Mouse (Mus musculus) CH12.LX (cell line): ENCODE measurements around the gene Gpatch2. TPM values are rescaled to one million over a fixed set of nuclear protein-coding genes. Genes with fewer than 3 reads are reported as not detected.

ENCODE experiments used
- DNase-seq: peaks from one replicate; pipeline ENCODE4 v3.0.0-alpha.2; 2013; ENCODE audit errors: extremely low read depth
- H3K27ac ChIP-seq: 2 replicates; pipeline ENCODE4 v1.5.1; 2012; ENCODE audit warnings: low read depth, mild to moderate bottlenecking, control low read depth, moderate library complexity; ENCODE audit not compliant: insufficient read depth
- H3K27me3 ChIP-seq: replicated peaks from 2 replicates; pipeline ENCODE3; 2012; ENCODE audit warnings: inconsistent platforms
- H3K36me3 ChIP-seq, 2 experiments: replicated peaks in 1 of 2; 2 replicates each; pipeline versions ENCODE3 to v1.6.1; 2012; ENCODE audit warnings: inconsistent platforms in 1 of 2, low read length in 1 of 2, mild to moderate bottlenecking in 1 of 2, mixed read lengths in 1 of 2, moderate library complexity in 1 of 2; ENCODE audit not compliant: control insufficient read depth in 1 of 2, insufficient read depth in 1 of 2
- H3K4me1 ChIP-seq, 2 experiments: 2 replicates each; pipeline ENCODE4 v1.6.1; 2012; ENCODE audit warnings: inconsistent platforms in 1 of 2, moderate library complexity in 1 of 2; ENCODE audit not compliant: insufficient read depth in 2 of 2, control insufficient read depth in 1 of 2
- H3K4me2 ChIP-seq: 2 replicates; pipeline ENCODE4 v1.6.1; 2012; ENCODE audit warnings: low read depth, mild to moderate bottlenecking, control low read depth; ENCODE audit not compliant: poor library complexity, insufficient read depth, severe bottlenecking
- H3K4me3 ChIP-seq, 3 experiments: fragments of 150-350 bp in 1 of 3; sonication (generic) in 1 of 3; replicated peaks in 1 of 3; 2 replicates each; pipeline versions ENCODE3 to v1.5.1; 2011 to 2012; ENCODE audit warnings: low read depth in 2 of 3, low read length in 2 of 3, mild to moderate bottlenecking in 2 of 3, moderate library complexity in 2 of 3, control low read depth in 1 of 3, improper control_type of control experiment in 1 of 3, inconsistent platforms in 1 of 3, mixed read lengths in 1 of 3; ENCODE audit not compliant: poor library complexity in 1 of 3
- H3K79me2 ChIP-seq: replicated peaks from 2 replicates; pipeline ENCODE4 v1.6.1; 2012; ENCODE audit warnings: mild to moderate bottlenecking, moderate library complexity; ENCODE audit not compliant: control insufficient read depth, poor library complexity, insufficient read depth, severe bottlenecking; ENCODE audit errors: extremely low read depth
- H3K9ac ChIP-seq: 2 replicates; pipeline ENCODE4 v1.6.1; 2012; ENCODE audit warnings: low read depth, mild to moderate bottlenecking, control low read depth, moderate library complexity; ENCODE audit not compliant: insufficient read depth
- H3K9me3 ChIP-seq: replicated peaks from 2 replicates; pipeline ENCODE3; 2012; ENCODE audit warnings: low read length, inconsistent platforms, mixed read lengths
- BHLHE40 ChIP-seq: IDR thresholded peaks from 2 replicates; pipeline ENCODE4 v1.6.1; 2011; ENCODE audit warnings: mild to moderate bottlenecking, low read depth, low read length, improper control_type of control experiment
- CHD2 ChIP-seq: IDR thresholded peaks from 2 replicates; pipeline ENCODE4 v1.6.1; 2011; ENCODE audit warnings: low read length, improper control_type of control experiment
- CTCF ChIP-seq, 2 experiments: IDR thresholded peaks in 1 of 2; conservative IDR thresholded peaks in 1 of 2; 2 replicates each; pipeline ENCODE4 v1.5.1; 2011 to 2012; ENCODE audit warnings: low read depth in 2 of 2, low read length in 2 of 2, improper control_type of control experiment in 1 of 2, inconsistent platforms in 1 of 2, mild to moderate bottlenecking in 1 of 2, moderate library complexity in 1 of 2
- E2F4 ChIP-seq: IDR thresholded peaks from 2 replicates; pipeline ENCODE4 v1.6.1; 2011; ENCODE audit warnings: low read depth, low read length, improper control_type of control experiment; ENCODE audit not compliant: insufficient replicate concordance
- MAX ChIP-seq: IDR thresholded peaks from 2 replicates; pipeline ENCODE4 v1.6.1; 2011; ENCODE audit warnings: low read length, improper control_type of control experiment
- MAZ ChIP-seq: IDR thresholded peaks from 2 replicates; pipeline ENCODE4 v1.6.1; 2012; ENCODE audit warnings: low read depth, mild to moderate bottlenecking, inconsistent platforms, low read length, improper control_type of control experiment, moderate library complexity
- MEF2A ChIP-seq: IDR thresholded peaks from 2 replicates; pipeline ENCODE4 v1.6.1; 2014; ENCODE audit warnings: low read depth, mild to moderate bottlenecking, inconsistent platforms, low read length, improper control_type of control experiment, borderline replicate concordance
- NELFE ChIP-seq: IDR thresholded peaks from 2 replicates; pipeline ENCODE4 v1.6.1; 2011; ENCODE audit warnings: low read depth, low read length, improper control_type of control experiment
- NRF1 ChIP-seq: IDR thresholded peaks from 2 replicates; pipeline ENCODE4 v1.6.1; 2014; ENCODE audit warnings: low read depth, mild to moderate bottlenecking, inconsistent platforms, low read length, improper control_type of control experiment, moderate library complexity
- POLR2AphosphoS2 ChIP-seq: IDR thresholded peaks from 2 replicates; pipeline ENCODE4 v1.6.1; 2011; ENCODE audit warnings: low read depth, low read length, improper control_type of control experiment
- SMC3 ChIP-seq: IDR thresholded peaks from 2 replicates; pipeline ENCODE4 v1.6.1; 2011; ENCODE audit warnings: low read depth, low read length, improper control_type of control experiment
- TBP ChIP-seq: conservative IDR thresholded peaks from 2 replicates; pipeline ENCODE4 v1.6.1; 2011; ENCODE audit warnings: low read depth, low read length, improper control_type of control experiment
- USF1 ChIP-seq: IDR thresholded peaks from 2 replicates; pipeline ENCODE4 v1.6.1; 2014; ENCODE audit warnings: low read depth, mild to moderate bottlenecking, inconsistent platforms, low read length, improper control_type of control experiment
- USF2 ChIP-seq: conservative IDR thresholded peaks from 2 replicates; pipeline ENCODE4 v1.6.1; 2011; ENCODE audit warnings: low read depth, low read length, improper control_type of control experiment
- ZKSCAN1 ChIP-seq: IDR thresholded peaks from 2 replicates; pipeline ENCODE4 v1.6.1; 2012; ENCODE audit warnings: low read depth, inconsistent platforms, low read length, improper control_type of control experiment, borderline replicate concordance
- dilution Hi-C: fragments of 300-500 bp; cut with MboI; formaldehyde crosslinking; loops from 2 replicates; pipeline ENCODE4 v1.14.3; 2020; ENCODE audit warnings: low sequenced_read_pairs; ENCODE audit not compliant: extremely low pct_unique_long_range_greater_than_20kb, extremely low pct_ligation_motif_present
- in situ Hi-C: fragments of 300-500 bp; cut with MboI; formaldehyde crosslinking; loops from 3 replicates; pipeline ENCODE4 v1.14.3; 2019; ENCODE audit warnings: low sequenced_read_pairs, low pct_ligation_motif_present, low pct_unique_long_range_greater_than_20kb, mixed read lengths
- polyA plus RNA-seq: library from polyadenylated mRNA; unstranded; fragments of >175 nt; gene quantifications from 2 replicates; pipeline ENCODE4 v1.2.1, GENCODE M21; 2012; ENCODE audit warnings: low read depth; ENCODE audit not compliant: insufficient read length
- total RNA-seq, 2 experiments: library from RNA; depleted of rRNA; stranded (reverse); fragments of 300-350 nt in 1 of 2; fragments of >200 nt in 1 of 2; gene quantifications; 2 replicates each; pipeline ENCODE4 v1.2.3; 2012 to 2014

The Gpatch2 gene
- total and polyA plus RNA-seq, 3 experiments: 14.1 to 17.0 (median 15.4) TPM

DNA sequence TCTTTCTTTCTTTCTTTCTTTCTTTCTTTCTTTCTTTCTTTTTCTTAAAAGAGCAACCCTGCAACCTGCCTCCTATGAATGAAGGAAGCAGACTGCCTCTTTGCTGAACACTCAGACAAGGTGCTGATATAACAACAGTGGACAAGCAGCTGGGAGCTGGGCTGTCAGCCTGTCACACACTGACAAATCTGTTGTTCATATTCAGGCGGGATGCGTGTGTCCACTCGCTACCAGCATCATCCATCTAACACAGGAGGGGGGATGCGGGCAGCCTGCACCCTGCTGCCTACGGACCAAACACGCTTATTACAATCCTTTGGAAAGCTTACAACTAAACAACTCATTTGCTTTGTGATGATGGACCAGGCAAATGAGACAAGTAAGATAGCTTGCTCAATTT lies 158.2 kb downstream of the Gpatch2 start:
- TF ChIP-seq E2F4: no peak
- Histone ChIP-seq H3K9ac (no peak overlapping the region), H3K4me1 (peaks cover 2 to 22% of the 10 kb centered on the region in 2 experiments; a peak in 2 of 4 replicates), H3K79me2 (no peaks in the 10 kb centered on the region), H3K9me3 (no peaks in the 10 kb centered on the region), H3K27me3 (no peaks in the 10 kb centered on the region), H3K4me2 (no peak overlapping the region), H3K4me3 (no peak overlapping the region), H3K36me3 (no peaks in the 10 kb centered on the region), H3K27ac (no peak overlapping the region)
- dilution Hi-C loops (no loop called here), in situ Hi-C loops (no loop called here)
- no peak for DNase-seq

DNA sequence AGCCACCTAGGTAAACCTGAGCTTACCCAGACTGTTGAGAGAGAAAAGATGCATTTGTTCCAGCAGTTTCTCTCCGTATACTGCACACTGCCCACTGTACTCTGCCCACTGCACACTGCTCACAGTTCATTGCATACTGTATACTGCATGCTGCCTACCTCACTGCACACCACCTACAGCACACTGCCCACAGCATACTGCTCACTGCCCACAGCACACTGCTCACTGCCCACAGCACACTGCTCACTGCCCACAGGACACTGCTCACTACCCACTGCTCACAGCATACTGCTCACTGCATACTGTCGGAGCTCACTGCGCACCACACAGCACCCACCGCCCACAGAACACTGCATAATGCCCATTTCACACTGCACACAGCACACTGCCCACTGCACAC lies 159.1 kb downstream of the Gpatch2 start:
- no peaks in the 10 kb centered on the region for H3K36me3 ChIP-seq
- no peaks in the 10 kb centered on the region for H3K27me3 ChIP-seq
- in situ Hi-C loops: no loop called here
- no peak overlapping the region for H3K4me3 ChIP-seq
- no peak for TF ChIP-seq E2F4
- TF ChIP-seq SMC3: no peak
- no peaks in the 10 kb centered on the region for H3K79me2 ChIP-seq
- H3K4me2 ChIP-seq: no peak overlapping the region
- dilution Hi-C loops: no loop called here
- H3K9ac ChIP-seq: no peak overlapping the region
- H3K4me1 ChIP-seq: peaks cover 2 to 31% of the 10 kb centered on the region in 2 experiments; a peak in 2 of 4 replicates
- H3K27ac ChIP-seq: no peak overlapping the region
- DNase-seq: no peak
- no peaks in the 10 kb centered on the region for H3K9me3 ChIP-seq

DNA sequence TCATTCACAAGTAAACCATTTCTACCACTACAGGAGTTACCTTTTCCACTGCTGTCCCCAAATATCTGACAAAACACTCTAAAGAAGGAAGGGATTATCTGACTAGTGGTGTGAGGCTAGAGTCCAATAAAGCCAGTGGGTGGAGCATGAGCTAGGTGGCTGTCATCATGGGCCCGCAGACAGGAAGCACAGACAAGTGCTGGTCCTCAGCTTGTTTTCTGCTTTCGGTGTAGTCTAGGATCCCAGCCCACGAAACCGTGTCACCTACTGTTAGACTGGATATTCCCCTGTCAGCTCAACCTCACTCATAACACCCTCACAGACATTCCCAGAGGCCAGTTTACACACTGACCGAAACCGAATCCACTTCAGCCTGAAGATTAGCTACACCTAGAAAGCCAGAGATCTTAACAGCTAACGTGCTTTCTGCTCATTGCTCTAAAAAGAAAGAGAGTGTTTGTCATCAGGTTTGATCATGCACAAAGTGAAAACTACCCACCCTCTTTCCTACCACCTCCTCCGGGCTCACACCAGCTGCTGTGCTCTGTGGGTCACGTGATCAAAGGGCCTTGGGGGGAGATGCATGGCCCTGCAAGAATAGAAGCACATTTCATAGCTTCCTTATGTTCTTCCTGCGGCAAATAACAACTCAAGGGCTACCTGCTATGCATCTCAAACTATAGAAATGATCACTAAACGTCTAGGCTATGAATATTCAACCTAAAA lies 161.8 kb downstream of the Gpatch2 start:
- TF ChIP-seq ZKSCAN1: no peak
- TF ChIP-seq NRF1: no peak
- TF ChIP-seq USF2: peak; percentile 74
- TF ChIP-seq MEF2A: no peak
- TF ChIP-seq POLR2AphosphoS2: no peak
- no peak for TF ChIP-seq CTCF (conservative IDR thresholded peaks at IDR 0.05 in 1 of 2, IDR thresholded peaks at IDR 0.05 in 1 of 2; ENCODE audit: low read depth in 2 of 2, low read length in 2 of 2)
- peak; percentile 79 for TF ChIP-seq USF1
- peak; percentile 55 for TF ChIP-seq BHLHE40
- no peak for TF ChIP-seq TBP
- TF ChIP-seq CHD2: no peak
- TF ChIP-seq NELFE: no peak
- TF ChIP-seq E2F4: no peak
- no peak for TF ChIP-seq SMC3
- 0 out of 2 replicates have a peak, but pooled peaks have one; percentile 24 for TF ChIP-seq MAX
- TF ChIP-seq MAZ: no peak
- peak; percentile 58 for DNase-seq
- dilution Hi-C loops: no loop called here
- in situ Hi-C loops: no loop called here
- peaks cover 2 to 33% of the 10 kb centered on the region in 2 experiments; a peak in 2 of 4 replicates for H3K4me1 ChIP-seq
- H3K9me3 ChIP-seq: no peaks in the 10 kb centered on the region
- H3K36me3 ChIP-seq: no peaks in the 10 kb centered on the region
- no peak overlapping the region for H3K4me3 ChIP-seq
- no peak overlapping the region for H3K9ac ChIP-seq
- no peaks in the 10 kb centered on the region for H3K79me2 ChIP-seq
- no peak overlapping the region for H3K27ac ChIP-seq
- no peaks in the 10 kb centered on the region for H3K27me3 ChIP-seq
- H3K4me2 ChIP-seq: no peak overlapping the region
